Mouse (Mus musculus): Measurements from ENCODE around the gene Nrxn3.

- TF ChIP-seq POLR2A (IDR thresholded peaks at IDR 0.05; ENCODE audit: borderline replicate concordance, low read depth, low read length) (no peak), CTCF (IDR thresholded peaks at IDR 0.05; ENCODE audit: low read depth, low read length) (no peak)
Measured at GRCm38 (mm10) chr12:89822141-89822540, 1099.5 kb downstream of the Nrxn3 start.
